Mouse (Mus musculus) MEL (cell line): Measurements from ENCODE around the gene Naa38. TPM values are rescaled to one million over a fixed set of nuclear protein-coding genes. Genes with fewer than 3 reads are reported as not detected.

Experiments used
- DNase-seq: peaks from one replicate; pipeline ENCODE4 v3.0.0; 2011; ENCODE audit warnings: low read depth, low spot score
- H3K27ac ChIP-seq: 2 replicates; pipeline ENCODE4 v1.5.1; 2012; ENCODE audit warnings: low read depth, mild to moderate bottlenecking, control low read depth, low read length, moderate library complexity; ENCODE audit not compliant: control insufficient read depth
- H3K27me3 ChIP-seq, 2 experiments: fragments of 150-350 bp in 1 of 2; sonication (generic) in 1 of 2; 2 replicates each; pipeline ENCODE4 v1.6.1; 2012; ENCODE audit warnings: low read length in 2 of 2, mild to moderate bottlenecking in 2 of 2, improper control_type of control experiment in 1 of 2, moderate library complexity in 1 of 2; ENCODE audit not compliant: insufficient read depth in 2 of 2, control insufficient read depth in 1 of 2
- H3K36me3 ChIP-seq, 2 experiments: 2 replicates each; pipeline ENCODE4 v1.6.1; 2012 to 2014; ENCODE audit warnings: low read length in 2 of 2, improper control_type of control experiment in 1 of 2, inconsistent platforms in 1 of 2, mild to moderate bottlenecking in 1 of 2; ENCODE audit not compliant: insufficient read depth in 2 of 2, control insufficient read depth in 1 of 2
- H3K4me1 ChIP-seq, 2 experiments: fragments of 150-350 bp in 1 of 2; sonication (generic) in 1 of 2; 2 replicates each; pipeline ENCODE4 v1.6.1; 2012; ENCODE audit warnings: low read length in 2 of 2, improper control_type of control experiment in 1 of 2, mild to moderate bottlenecking in 1 of 2; ENCODE audit not compliant: insufficient read depth in 2 of 2, control insufficient read depth in 1 of 2
- H3K4me3 ChIP-seq, 2 experiments: fragments of 150-350 bp in 1 of 2; sonication (generic) in 1 of 2; 2 replicates each; pipeline ENCODE4 v1.5.1; 2012; ENCODE audit warnings: low read depth in 2 of 2, low read length in 2 of 2, mild to moderate bottlenecking in 2 of 2, moderate library complexity in 2 of 2, control low read depth in 1 of 2, improper control_type of control experiment in 1 of 2; ENCODE audit not compliant: control insufficient read depth in 1 of 2, insufficient read depth in 1 of 2
- H3K79me2 ChIP-seq: 2 replicates; pipeline ENCODE4 v1.6.1; 2012; ENCODE audit warnings: mild to moderate bottlenecking, low read length, moderate library complexity; ENCODE audit not compliant: control insufficient read depth, poor library complexity, insufficient read depth
- H3K9ac ChIP-seq: 2 replicates; pipeline ENCODE4 v1.6.1; 2012; ENCODE audit warnings: low read depth, mild to moderate bottlenecking, control low read depth, low read length, moderate library complexity; ENCODE audit not compliant: control insufficient read depth, poor library complexity, severe bottlenecking
- H3K9me3 ChIP-seq: fragments of 150-350 bp; sonication (generic); replicated peaks from 2 replicates; pipeline ENCODE4 v1.6.1; 2012; ENCODE audit warnings: mild to moderate bottlenecking, low read length, improper control_type of control experiment, moderate library complexity; ENCODE audit not compliant: insufficient read depth
- BHLHE40 ChIP-seq: IDR thresholded peaks from 2 replicates; pipeline ENCODE4 v1.6.1; 2012; ENCODE audit warnings: low read depth, mild to moderate bottlenecking, inconsistent platforms, low read length, improper control_type of control experiment, borderline replicate concordance
- CHD1 ChIP-seq: IDR thresholded peaks from 2 replicates; pipeline ENCODE4 v1.6.1; 2012; ENCODE audit warnings: low read depth, mild to moderate bottlenecking, inconsistent platforms, low read length, improper control_type of control experiment
- CHD2 ChIP-seq: IDR thresholded peaks from 2 replicates; pipeline ENCODE4 v1.6.1; 2011; ENCODE audit warnings: low read length, improper control_type of control experiment
- EP300 ChIP-seq, 2 experiments: IDR thresholded peaks; 2 replicates each; pipeline ENCODE4 v1.6.1; 2011; ENCODE audit warnings: improper control_type of control experiment in 2 of 2, low read length in 2 of 2, low read depth in 1 of 2, mild to moderate bottlenecking in 1 of 2
- ETS1 ChIP-seq: IDR thresholded peaks from 2 replicates; pipeline ENCODE4 v1.6.1; 2012; ENCODE audit warnings: low read depth, mild to moderate bottlenecking, inconsistent platforms, low read length, improper control_type of control experiment, moderate library complexity
- HCFC1 ChIP-seq: IDR thresholded peaks from 2 replicates; pipeline ENCODE4 v1.6.1; 2012; ENCODE audit warnings: low read depth, mild to moderate bottlenecking, inconsistent platforms, low read length, improper control_type of control experiment, moderate library complexity
- JUND ChIP-seq: IDR thresholded peaks from 2 replicates; pipeline ENCODE4 v1.6.1; 2011; ENCODE audit warnings: low read depth, mild to moderate bottlenecking, improper control_type of control experiment, low read length
- MAFK ChIP-seq: IDR thresholded peaks from 2 replicates; pipeline ENCODE4 v1.6.1; 2011; ENCODE audit warnings: low read depth, mild to moderate bottlenecking, low read length, improper control_type of control experiment, borderline replicate concordance
- MAZ ChIP-seq: IDR thresholded peaks from 2 replicates; pipeline ENCODE4 v1.6.1; 2012; ENCODE audit warnings: low read depth, mild to moderate bottlenecking, inconsistent platforms, low read length, improper control_type of control experiment
- MEF2A ChIP-seq: IDR thresholded peaks from 2 replicates; pipeline ENCODE4 v1.6.1; 2014; ENCODE audit warnings: low read depth, mild to moderate bottlenecking, inconsistent platforms, low read length, improper control_type of control experiment; ENCODE audit not compliant: poor library complexity, insufficient replicate concordance, severe bottlenecking; ENCODE audit errors: extremely low read depth
- MYB ChIP-seq: IDR thresholded peaks from 2 replicates; pipeline ENCODE4 v1.6.1; 2011; ENCODE audit warnings: mild to moderate bottlenecking, low read depth, low read length, improper control_type of control experiment
- MYC ChIP-seq: IDR thresholded peaks from 2 replicates; pipeline ENCODE4 v1.6.1; 2011; ENCODE audit warnings: low read depth, mild to moderate bottlenecking, low read length, improper control_type of control experiment, moderate library complexity
- NELFE ChIP-seq: IDR thresholded peaks from 2 replicates; pipeline ENCODE4 v1.6.1; 2011; ENCODE audit warnings: low read depth, low read length, improper control_type of control experiment
- NRF1 ChIP-seq: IDR thresholded peaks from 2 replicates; pipeline ENCODE4 v1.6.1; 2014; ENCODE audit warnings: low read depth, mild to moderate bottlenecking, inconsistent platforms, low read length, improper control_type of control experiment, moderate library complexity; ENCODE audit not compliant: poor library complexity, insufficient read depth, severe bottlenecking
- POLR2AphosphoS2 ChIP-seq: IDR thresholded peaks from 2 replicates; pipeline ENCODE4 v1.6.1; 2011; ENCODE audit warnings: low read length, improper control_type of control experiment
- RAD21 ChIP-seq: IDR thresholded peaks from 2 replicates; pipeline ENCODE4 v1.6.1; 2011; ENCODE audit warnings: mild to moderate bottlenecking, low read depth, low read length, improper control_type of control experiment
- RCOR1 ChIP-seq: IDR thresholded peaks from 2 replicates; pipeline ENCODE4 v1.6.1; 2012; ENCODE audit warnings: low read depth, mild to moderate bottlenecking, inconsistent platforms, low read length, improper control_type of control experiment
- SIN3A ChIP-seq: IDR thresholded peaks from 2 replicates; pipeline ENCODE4 v1.6.1; 2012; ENCODE audit warnings: low read length, improper control_type of control experiment, inconsistent platforms
- SMC3 ChIP-seq: IDR thresholded peaks from 2 replicates; pipeline ENCODE4 v1.6.1; 2011; ENCODE audit warnings: low read depth, low read length, improper control_type of control experiment
- TCF12 ChIP-seq: IDR thresholded peaks from 2 replicates; pipeline ENCODE4 v1.6.1; 2014; ENCODE audit warnings: low read depth, mild to moderate bottlenecking, inconsistent platforms, low read length, improper control_type of control experiment, moderate library complexity
- UBTF ChIP-seq: IDR thresholded peaks from 2 replicates; pipeline ENCODE4 v1.6.1; 2012; ENCODE audit warnings: low read depth, mild to moderate bottlenecking, inconsistent platforms, low read length, improper control_type of control experiment, moderate library complexity, borderline replicate concordance; ENCODE audit not compliant: insufficient read depth
- USF1 ChIP-seq: IDR thresholded peaks from 2 replicates; pipeline ENCODE4 v1.6.1; 2014; ENCODE audit warnings: low read depth, mild to moderate bottlenecking, inconsistent platforms, low read length, improper control_type of control experiment, moderate library complexity
- USF2 ChIP-seq, 2 experiments: IDR thresholded peaks; 2 replicates each; pipeline ENCODE4 v1.6.1; 2011 to 2012; ENCODE audit warnings: improper control_type of control experiment in 2 of 2, low read length in 2 of 2, borderline replicate concordance in 1 of 2, inconsistent platforms in 1 of 2, low read depth in 1 of 2, mild to moderate bottlenecking in 1 of 2; ENCODE audit not compliant: insufficient read depth in 1 of 2
- ZKSCAN1 ChIP-seq: IDR thresholded peaks from 2 replicates; pipeline ENCODE4 v1.6.1; 2012; ENCODE audit warnings: low read depth, mild to moderate bottlenecking, inconsistent platforms, low read length, improper control_type of control experiment, moderate library complexity
- polyA plus RNA-seq, 2 experiments: library from polyadenylated mRNA; stranded (reverse) in 1 of 2; unstranded in 1 of 2; fragments of >175 nt in 1 of 2; fragments of >200 nt in 1 of 2; gene quantifications; 2 replicates each; pipeline versions ENCODE4 v1.2.1 to v1.2.4; 2012; ENCODE audit warnings: low replicate concordance in 2 of 2, low read depth in 1 of 2; ENCODE audit not compliant: insufficient read length in 2 of 2, insufficient read depth in 1 of 2, missing spikeins in 1 of 2
- total RNA-seq: library from RNA; depleted of rRNA; stranded (reverse); fragments of 300-350 nt; gene quantifications from 2 replicates; pipeline ENCODE4 v1.2.3, GENCODE M21; 2012

Naa38 gene
- total and polyA plus RNA-seq, 3 experiments = 173 to 190 TPM; not detected in 1

- TF ChIP-seq RAD21 (peak; percentile 94), HCFC1 (0 out of 2 replicates have a peak, but pooled peaks have one; percentile 19), USF1 (no peak)
Observed at GRCm38 (mm10) chr11:69431829-69432639, 36.7 kb downstream of the Naa38 start (continued).

- Histone ChIP-seq H3K9me3 (no peaks in the 10 kb centered on the region), H3K79me2 (no peaks in the 10 kb centered on the region), H3K27ac (no peak overlapping the region), H3K4me3 (no peak overlapping the region), H3K9ac (no peak overlapping the region), H3K36me3 (no peaks in the 10 kb centered on the region; a peak in 1 of 4 replicates), H3K27me3 (peaks cover 3 to 9% of the 10 kb centered on the region in 2 experiments; a peak in 3 of 4 replicates), H3K4me1 (peaks cover 0 to 6% of the 10 kb centered on the region in 2 experiments; a peak in 1 of 4 replicates)
- no peak for DNase-seq
- TF ChIP-seq ETS1 (no peak), JUND (no peak), NELFE (no peak), CHD2 (no peak), RCOR1 (no peak), MAZ (no peak), EP300 (IDR thresholded peaks at IDR 0.05; ENCODE audit: low read depth in 1 of 2, low read length in 2 of 2) (no peak), ZKSCAN1 (no peak), MYC (no peak), TCF12 (no peak), BHLHE40 (no peak), POLR2AphosphoS2 (no peak), CHD1 (no peak)
Observed at GRCm38 (mm10) chr11:69432640-69432982, 37.3 kb downstream of the Naa38 start.

GRCm38 (mm10) chr11:69433189-69433588, 37.9 kb downstream of the Naa38 start:
- Histone ChIP-seq H3K27me3 (peaks cover 3 to 12% of the 10 kb centered on the region in 2 experiments; a peak in 3 of 4 replicates), H3K4me3 (no peak overlapping the region), H3K9me3 (no peaks in the 10 kb centered on the region), H3K4me1 (peaks cover 0 to 6% of the 10 kb centered on the region in 2 experiments; a peak in 1 of 4 replicates), H3K79me2 (no peaks in the 10 kb centered on the region), H3K36me3 (no peaks in the 10 kb centered on the region; a peak in 1 of 4 replicates), H3K9ac (no peak overlapping the region), H3K27ac (no peak overlapping the region)
- no peak for DNase-seq
- no peak for TF ChIP-seq SMC3
- no peak for TF ChIP-seq MEF2A
- no peak for TF ChIP-seq ETS1
- TF ChIP-seq NRF1 = no peak
- TF ChIP-seq UBTF = no peak
- TF ChIP-seq SIN3A = no peak
- no peak for TF ChIP-seq CHD1
- no peak for TF ChIP-seq USF1
- TF ChIP-seq TCF12 = no peak
- TF ChIP-seq MAFK = no peak
- TF ChIP-seq MAZ = no peak
- no peak for TF ChIP-seq USF2 (IDR thresholded peaks at IDR 0.05; ENCODE audit: borderline replicate concordance in 1 of 2, insufficient read depth in 1 of 2, low read depth in 1 of 2, low read length in 2 of 2)
- TF ChIP-seq MYB = no peak
- no peak for TF ChIP-seq BHLHE40
- TF ChIP-seq RCOR1 = no peak
